Mouse (Mus musculus) thymus, adult 2 months (tissue): Measurements from ENCODE around the gene AC140267.1. TPM values are rescaled to one million over a fixed set of nuclear protein-coding genes. Genes with fewer than 3 reads are reported as not detected.
A peak's percentile ranks its signal among the peaks of the same experiment; 100 is the strongest.

Experiments
- DNase-seq: peaks from one replicate; pipeline ENCODE4 v3.0.0; 2021
- H3K27ac ChIP-seq: fragments of 200-500 bp; 2 replicates; pipeline ENCODE4 v1.5.1; 2012; ENCODE audit warnings: low read length, control low read depth; ENCODE audit not compliant: control insufficient read depth, insufficient read depth
- H3K27me3 ChIP-seq: fragments of 200-500 bp; 2 replicates; pipeline ENCODE4 v1.6.1; 2012; ENCODE audit warnings: mild to moderate bottlenecking, low read length, moderate library complexity, mixed read lengths; ENCODE audit not compliant: control insufficient read depth, insufficient read depth
- H3K36me3 ChIP-seq: fragments of 200-500 bp; 2 replicates; pipeline ENCODE4 v1.6.1; 2012; ENCODE audit warnings: mild to moderate bottlenecking, low read length, moderate library complexity; ENCODE audit not compliant: control insufficient read depth, insufficient read depth
- H3K4me1 ChIP-seq: fragments of 200-500 bp; replicated peaks from 2 replicates; pipeline ENCODE4 v1.6.1; 2012; ENCODE audit warnings: low read length; ENCODE audit not compliant: control insufficient read depth, insufficient read depth
- H3K4me3 ChIP-seq: fragments of 200-500 bp; 2 replicates; pipeline ENCODE4 v1.5.1; 2012; ENCODE audit warnings: mild to moderate bottlenecking, low read length, control low read depth, moderate library complexity; ENCODE audit not compliant: control insufficient read depth, insufficient read depth
- CTCF ChIP-seq: fragments of 200-500 bp; IDR thresholded peaks from 2 replicates; pipeline ENCODE4 v1.5.1; 2012; ENCODE audit warnings: mild to moderate bottlenecking, control low read depth, low read length, moderate library complexity, borderline replicate concordance; ENCODE audit not compliant: control insufficient read depth, poor library complexity, insufficient read depth; ENCODE audit errors: extremely low read depth
- POLR2A ChIP-seq: fragments of 200-500 bp; IDR thresholded peaks from 2 replicates; pipeline ENCODE4 v1.6.1; 2012; ENCODE audit warnings: mild to moderate bottlenecking, low read length, control low read depth, moderate library complexity; ENCODE audit not compliant: control insufficient read depth, poor library complexity, insufficient read depth; ENCODE audit errors: extremely low read depth
- WGBS: fragments of 180-500 bp; shearing (Covaris S2); methylation state at CpG from one replicate; pipeline ENCODE4 v1.1.7; 2018; 5-methylcytosine and 5-hydroxymethylcytosine counted together
- polyA plus RNA-seq: library from polyadenylated mRNA; depleted of rRNA; stranded (reverse); fragments of >200 nt; gene quantifications from 2 replicates; pipeline ENCODE4 v1.2.3, GENCODE M21; 2012

AC140267.1 gene
- polyA plus RNA-seq, 1 experiment = not detected

- WGBS = 85% methylated on average over 6 of the region's 6 CpGs
- H3K4me1 ChIP-seq = no peaks in the 10 kb centered on the region
- no peak overlapping the region for H3K4me3 ChIP-seq
- DNase-seq = no peak
- no peaks in the 10 kb centered on the region for H3K27me3 ChIP-seq
- H3K36me3 ChIP-seq = no peaks in the 10 kb centered on the region
- TF ChIP-seq CTCF (no peak), POLR2A (no peak)
- H3K27ac ChIP-seq = no peak overlapping the region
These were observed 33.4 kb upstream of the AC140267.1 start for GRCm38 (mm10) chr15:80202111-80202775.

- 26% methylated on average over 4 of the region's 4 CpGs for WGBS
- peak; percentile 51 for DNase-seq
These were observed 32.2 kb upstream of the AC140267.1 start for GRCm38 (mm10) chr15:80203406-80203805.

GRCm38 (mm10) chr15:80206057-80206565, 29.5 kb upstream of the AC140267.1 start:
- no peaks in the 10 kb centered on the region for H3K27me3 ChIP-seq
- 85% methylated on average over 3 of the region's 3 CpGs for WGBS
- H3K4me1 ChIP-seq = no peaks in the 10 kb centered on the region
- H3K27ac ChIP-seq = no peak overlapping the region
- no peaks in the 10 kb centered on the region for H3K36me3 ChIP-seq
- H3K4me3 ChIP-seq = no peak overlapping the region
- DNase-seq = no peak
- TF ChIP-seq POLR2A = no peak
- TF ChIP-seq CTCF = no peak

More at GRCm38 (mm10) chr15:80203406-80203805, 32.2 kb upstream of the AC140267.1 start:
- Histone ChIP-seq H3K36me3 (no peaks in the 10 kb centered on the region), H3K4me1 (no peaks in the 10 kb centered on the region), H3K4me3 (no peak overlapping the region), H3K27ac (no peak overlapping the region), H3K27me3 (no peaks in the 10 kb centered on the region)
- TF ChIP-seq POLR2A (no peak), CTCF (no peak)

GRCm38 (mm10) chr15:80208446-80208845, 27.2 kb upstream of the AC140267.1 start:
- no peak for TF ChIP-seq CTCF
- TF ChIP-seq POLR2A = no peak
- H3K4me1 ChIP-seq = no peaks in the 10 kb centered on the region
- 67% methylated on average over 4 of the region's 4 CpGs for WGBS
- no peak overlapping the region for H3K27ac ChIP-seq
- no peak for DNase-seq
- no peaks in the 10 kb centered on the region for H3K36me3 ChIP-seq
- no peaks in the 10 kb centered on the region for H3K27me3 ChIP-seq
- H3K4me3 ChIP-seq = no peak overlapping the region

- DNase-seq = no peak
- TF ChIP-seq POLR2A (no peak), CTCF (no peak)
- Histone ChIP-seq H3K27me3 (no peaks in the 10 kb centered on the region), H3K4me3 (no peak overlapping the region), H3K36me3 (no peaks in the 10 kb centered on the region), H3K4me1 (peaks cover 5% of the 10 kb centered on the region), H3K27ac (no peak overlapping the region)
These were observed 21.9 kb upstream of the AC140267.1 start for GRCm38 (mm10) chr15:80213688-80214087.

GRCm38 (mm10) chr15:80215716-80216479, 19.7 kb upstream of the AC140267.1 start:
- Histone ChIP-seq H3K4me3 (no peak overlapping the region), H3K4me1 (peaks cover 14% of the 10 kb centered on the region), H3K36me3 (no peaks in the 10 kb centered on the region), H3K27ac (no peak overlapping the region), H3K27me3 (no peaks in the 10 kb centered on the region)
- TF ChIP-seq CTCF = 0 out of 2 replicates have a peak, but pooled peaks have one; percentile 32
- TF ChIP-seq POLR2A = no peak
- 21% methylated on average over 10 of the region's 10 CpGs for WGBS
- DNase-seq = peak; percentile 60

GRCm38 (mm10) chr15:80216480-80216820, 19.2 kb upstream of the AC140267.1 start:
- WGBS = 8% methylated on average over 9 of the region's 9 CpGs
- Histone ChIP-seq H3K27me3 (no peaks in the 10 kb centered on the region), H3K27ac (no peak overlapping the region), H3K4me1 (peaks cover 14% of the 10 kb centered on the region), H3K4me3 (no peak overlapping the region), H3K36me3 (no peaks in the 10 kb centered on the region)
- TF ChIP-seq POLR2A = no peak
- no peak for TF ChIP-seq CTCF
- DNase-seq = no peak
